Comparison of ENCODE assay signal across 26 mouse cellular contexts in genomic region chr4:137082866-137083265, GRCm38 (mm10). TPM values are rescaled to one million over a fixed set of nuclear protein-coding genes. Genes with fewer than 3 reads are reported as not detected.
DNase-seq lines count a peak whose midpoint lies in the region; ATAC-seq and TF ChIP-seq lines count a peak whose summit lies in the region.
"Had no signal": no experiment of that assay in that cellular context is flagged by ENCODE, and none has a peak within 500 bp of the region (broad histone marks: within the 10 kb centered on the region; RNA-seq: fewer than 3 reads in every experiment).

No protein-coding gene starts in this region.

- no peak overlapping the region for H3K4me2 ChIP-seq in embryonic facial prominence, embryonic 14.5 days (ENCODE audit: low read depth, low read length)
- H3K4me2 ChIP-seq: embryonic facial prominence, embryonic 12.5 days; embryonic facial prominence, embryonic 15.5 days; forebrain, embryonic 12.5 days had no signal

- H3ac ChIP-seq in C2C12 (ENCODE audit: control insufficient read depth, insufficient read length, low read depth): no peak overlapping the region

- no peak for TF ChIP-seq CTCF in C2C12 (IDR thresholded peaks at IDR 0.05; ENCODE audit: control insufficient read depth, insufficient read depth, insufficient read length)

- peak; percentile 20 for DNase-seq in embryonic facial prominence, embryonic 14.5 days (ENCODE audit: low spot score)
- no peak for DNase-seq in embryonic facial prominence, embryonic 10.5 days (ENCODE audit: low spot score)
- peak; percentile 41 for DNase-seq in NIH3T3 (ENCODE audit: low read depth)
- no peak for DNase-seq in limb, embryonic 10.5 days (ENCODE audit: low spot score)
- DNase-seq in thymus, postnatal 0 days (ENCODE audit: low spot score): no peak
- DNase-seq in thymus, adult 18-20 months: no peak
- no peak for DNase-seq in T-cell, adult 2 months (ENCODE audit: low spot score)
- DNase-seq: adrenal gland, adult 2 months; adrenal gland, postnatal 10 days; adrenal gland, postnatal 25 days; B cell, adult 2 months; cerebellum, adult 11 months; cerebellum, adult 18-20 months; cerebellum, adult 8-10 months; cerebellum, adult 9-11 months; cerebellum, postnatal 14 days; cerebellum, postnatal 36 days; embryo, embryonic 11 days had no signal

- ATAC-seq in embryonic facial prominence, embryonic 14.5 days (ENCODE audit: low read depth): no peak
- ATAC-seq: forebrain, embryonic 14.5 days; forebrain, embryonic 16.5 days had no signal

- no peaks in the 10 kb centered on the region for H3K36me3 ChIP-seq in embryonic facial prominence, embryonic 14.5 days (ENCODE audit: control insufficient read depth, insufficient read depth, low read length)
- no peaks in the 10 kb centered on the region for H3K36me3 ChIP-seq in embryonic facial prominence, embryonic 10.5 days (replicated peaks)
- H3K36me3 ChIP-seq in C2C12 (ENCODE audit: control insufficient read depth, insufficient read depth): no peaks in the 10 kb centered on the region
- no peaks in the 10 kb centered on the region for H3K36me3 ChIP-seq in limb, embryonic 10.5 days
- H3K36me3 ChIP-seq: embryonic facial prominence, embryonic 12.5 days; embryonic facial prominence, embryonic 15.5 days; forebrain, embryonic 10.5 days; forebrain, embryonic 12.5 days had no signal

- no peak overlapping the region for H3K4me3 ChIP-seq in embryonic facial prominence, embryonic 14.5 days (ENCODE audit: low read depth, low read length)
- no peak overlapping the region for H3K4me3 ChIP-seq in embryonic facial prominence, embryonic 10.5 days
- no peak overlapping the region for H3K4me3 ChIP-seq in C2C12 (ENCODE audit: insufficient read depth, poor library complexity, severe bottlenecking)
- no peak overlapping the region for H3K4me3 ChIP-seq in limb, embryonic 10.5 days
- H3K4me3 ChIP-seq: embryonic facial prominence, embryonic 12.5 days; embryonic facial prominence, embryonic 15.5 days; erythroblast, embryonic 14.5 days; forebrain, embryonic 10.5 days; forebrain, embryonic 12.5 days had no signal

- WGBS in embryonic facial prominence, embryonic 14.5 days: 31% methylated on average over 2 of the region's 2 CpGs
- WGBS in embryonic facial prominence, embryonic 10.5 days: 45% methylated on average over 2 of the region's 2 CpGs
- 55% methylated on average over 2 of the region's 2 CpGs for WGBS in limb, embryonic 10.5 days

- H3K9ac ChIP-seq in embryonic facial prominence, embryonic 14.5 days (ENCODE audit: low read depth, low read length): no peak overlapping the region
- H3K9ac ChIP-seq: embryonic facial prominence, embryonic 12.5 days; embryonic facial prominence, embryonic 15.5 days; forebrain, embryonic 12.5 days had no signal

- H3K27ac ChIP-seq in embryonic facial prominence, embryonic 14.5 days (replicated peaks; ENCODE audit: low read depth, low read length): no peak overlapping the region
- H3K27ac ChIP-seq in embryonic facial prominence, embryonic 10.5 days (replicated peaks): no peak overlapping the region
- H3K27ac ChIP-seq in limb, embryonic 10.5 days: peak overlapping the region; percentile 12
- H3K27ac ChIP-seq: embryonic facial prominence, embryonic 12.5 days; embryonic facial prominence, embryonic 15.5 days; forebrain, embryonic 10.5 days; forebrain, embryonic 12.5 days had no signal

- H3K27me3 ChIP-seq in embryonic facial prominence, embryonic 14.5 days (replicated peaks; ENCODE audit: control insufficient read depth, insufficient read depth, low read length): no peaks in the 10 kb centered on the region
- no peaks in the 10 kb centered on the region for H3K27me3 ChIP-seq in embryonic facial prominence, embryonic 10.5 days (replicated peaks; ENCODE audit: low read depth, poor library complexity, severe bottlenecking)
- H3K27me3 ChIP-seq in C2C12 (ENCODE audit: control insufficient read depth, insufficient read depth, insufficient read length): peaks cover 11% of the 10 kb centered on the region
- peaks cover 11% of the 10 kb centered on the region for H3K27me3 ChIP-seq in limb, embryonic 10.5 days (ENCODE audit: low read depth, poor library complexity, severe bottlenecking)
- H3K27me3 ChIP-seq: embryonic facial prominence, embryonic 12.5 days; forebrain, embryonic 12.5 days had no signal

- no peaks in the 10 kb centered on the region for H3K79me3 ChIP-seq in C2C12 (ENCODE audit: low read depth)

- peaks cover 9% of the 10 kb centered on the region for H3K4me1 ChIP-seq in embryonic facial prominence, embryonic 14.5 days (ENCODE audit: control insufficient read depth, insufficient read depth, low read length)
- H3K4me1 ChIP-seq in embryonic facial prominence, embryonic 10.5 days: peaks cover 26% of the 10 kb centered on the region
- H3K4me1 ChIP-seq in limb, embryonic 10.5 days: peaks cover 44% of the 10 kb centered on the region

- H3K79me2 ChIP-seq in C2C12 (ENCODE audit: control insufficient read depth, insufficient read depth): no peaks in the 10 kb centered on the region

- H3K9me3 ChIP-seq in embryonic facial prominence, embryonic 14.5 days (ENCODE audit: control insufficient read depth, low read length): no peaks in the 10 kb centered on the region
- no peaks in the 10 kb centered on the region for H3K9me3 ChIP-seq in embryonic facial prominence, embryonic 10.5 days
- no peaks in the 10 kb centered on the region for H3K9me3 ChIP-seq in limb, embryonic 10.5 days (replicated peaks)
- H3K9me3 ChIP-seq: embryonic facial prominence, embryonic 12.5 days; embryonic facial prominence, embryonic 15.5 days; forebrain, embryonic 10.5 days; forebrain, embryonic 12.5 days had no signal

TF ChIP-seq in C2C12, 6 proteins besides CTCF, POLR2A, EP300 and RAD21:
- no peak for TF ChIP-seq MYOD1 (IDR thresholded peaks at IDR 0.05; ENCODE audit: control insufficient read depth, insufficient read length, low read depth)
- TF ChIP-seq MAX (IDR thresholded peaks at IDR 0.05): peak; percentile 90

RNA-seq across cellular contexts. Expression of gene Zbtb40, which starts 34.3 kb away (rescaled TPM):
- 3.0 and 4.1 TPM in 2 replicates for polyA plus RNA-seq in embryonic facial prominence, embryonic 14.5 days (2014; fragmentation: Nextera tagmentation; extraction: Ambion mirVana)
- polyA plus RNA-seq in embryonic facial prominence, embryonic 10.5 days (2016; fragmentation: Nextera tagmentation; extraction: Ambion mirVana): 6.5 TPM in 2 replicates
- 9.1 TPM for polyA plus RNA-seq in C2C12 (2012; fragmentation: generic; extraction: Trizol)
- polyA plus RNA-seq in limb, embryonic 10.5 days (2016; fragmentation: Nextera tagmentation; extraction: Ambion mirVana): 6.7 and 7.2 TPM in 2 replicates
- 2.8 and 3.0 TPM in 2 replicates for polyA plus RNA-seq in thymus, postnatal 0 days (2015; fragmentation: Nextera tagmentation; extraction: Ambion mirVana)

Comparison
In these comparisons a context has a peak if more than half of its experiments do, and no peak if none do; other contexts are left out.
1. DNase-seq: peak in embryonic facial prominence, embryonic 14.5 days (single experiment) and NIH3T3 (single experiment); none in embryonic facial prominence, embryonic 10.5 days (single experiment), limb, embryonic 10.5 days (single experiment), thymus, postnatal 0 days (single experiment), thymus, adult 18-20 months (0 of 2) and T-cell, adult 2 months (single experiment).